Mouse (Mus musculus): ENCODE data around the gene Spns3.

DNA sequence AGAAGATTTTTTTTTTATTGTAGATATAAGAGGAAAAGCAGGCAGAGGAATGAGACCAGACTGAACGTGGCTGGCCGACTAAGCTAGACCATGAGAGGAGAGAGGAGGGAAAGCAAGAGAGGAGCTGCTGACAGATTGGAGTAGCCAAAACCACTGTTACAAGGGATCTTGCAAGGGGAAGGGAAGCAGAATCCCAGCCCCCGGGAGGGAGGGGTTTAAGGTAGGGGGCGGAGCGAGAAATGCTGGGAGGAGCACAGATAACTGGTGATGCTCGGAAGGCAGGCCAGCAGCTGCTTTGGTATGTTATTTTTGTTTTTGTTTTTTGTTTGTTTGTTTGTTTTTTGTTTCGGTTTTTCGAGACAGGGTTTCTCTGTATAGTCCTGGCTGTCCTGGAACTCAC is 18.7 kb upstream of the Spns3 start:
- TF ChIP-seq CTCF (IDR thresholded peaks at IDR 0.05; ENCODE audit: borderline replicate concordance, extremely low read depth, insufficient read depth, insufficient read length), result no peak
- TF ChIP-seq POLR2A (IDR thresholded peaks at IDR 0.05; ENCODE audit: borderline replicate concordance, extremely low read depth, insufficient read depth, insufficient read length, poor library complexity, severe bottlenecking), result no peak
